Mouse (Mus musculus): Measurements from ENCODE around the gene Klhdc4.
A peak's percentile ranks its signal among the peaks of the same experiment; 100 is the strongest.

The Klhdc4 gene

DNA sequence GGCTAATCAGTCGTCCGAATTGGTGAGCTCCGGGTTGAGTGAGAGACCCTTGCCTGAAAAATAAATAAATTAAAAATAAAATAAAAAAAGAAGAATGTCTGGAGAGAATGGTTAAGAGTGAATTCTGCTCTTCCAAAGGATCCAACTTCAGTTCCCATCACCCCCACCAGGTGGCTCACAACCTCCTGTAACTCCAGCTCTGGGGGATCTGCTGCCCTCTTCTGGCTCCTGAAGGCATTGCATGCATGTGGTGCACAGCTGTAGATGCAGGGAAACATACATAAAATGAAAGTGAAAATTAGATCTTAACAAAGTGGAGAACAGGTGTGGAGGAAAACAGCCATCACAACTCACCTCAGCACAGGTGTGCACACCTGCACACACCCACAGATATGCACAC is 78.0 kb downstream of the Klhdc4 start:
- DNase-seq (ENCODE audit: low spot score in 2 of 2) = peak; percentile 31 to 72

GRCm38 (mm10) chr8:121750512-121750911 is 78.9 kb downstream of the Klhdc4 start:
- no peak for DNase-seq (ENCODE audit: low spot score in 2 of 2)

DNA sequence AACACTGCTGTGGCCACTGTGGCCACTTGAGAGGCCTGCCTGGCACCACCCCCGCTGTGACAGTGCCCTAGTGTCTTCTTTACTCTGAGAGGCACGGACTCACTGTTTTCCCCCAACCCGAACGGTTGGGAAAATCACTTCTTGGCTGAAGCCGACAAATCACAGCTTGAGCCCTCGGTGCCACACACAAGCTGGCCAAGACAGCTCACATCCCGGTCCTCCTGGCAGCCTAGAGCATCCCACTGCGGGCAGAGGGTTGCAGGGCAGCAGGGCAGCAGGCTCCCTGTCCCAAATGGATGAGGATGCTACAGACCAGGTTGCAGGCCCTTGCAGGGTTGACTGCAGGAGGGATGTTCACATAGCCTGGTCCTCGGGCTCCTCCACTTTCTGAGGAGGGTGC is 79.9 kb downstream of the Klhdc4 start:
- no peak for DNase-seq (ENCODE audit: low spot score in 2 of 2)
